Mouse (Mus musculus): ENCODE data around the gene Csnk1g1.

DNA sequence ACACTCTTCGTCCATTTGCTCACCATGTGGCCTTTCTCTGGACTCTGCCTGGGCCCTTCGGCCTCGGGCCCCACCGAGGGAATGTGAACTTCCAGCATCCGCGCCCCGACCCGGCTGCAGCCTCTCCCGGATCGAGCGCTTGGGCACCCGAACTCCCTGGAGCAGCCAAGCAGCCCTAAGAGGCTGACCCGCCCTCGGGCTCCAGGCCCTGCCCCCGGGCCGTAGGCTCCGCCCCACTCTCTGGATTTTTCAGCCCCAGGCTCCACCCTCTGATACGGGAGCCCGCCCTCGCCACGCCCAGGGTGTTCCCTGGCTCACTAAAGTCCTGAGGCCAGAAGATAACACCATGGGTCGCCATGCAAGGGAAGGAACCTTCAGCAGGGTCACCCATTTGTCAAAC, 160.9 kb downstream of the Csnk1g1 start, which contains the start of gene Snx22:
- no peak for TF ChIP-seq CTCF (IDR thresholded peaks at IDR 0.05; ENCODE audit: extremely low read depth, insufficient read depth, insufficient read length, insufficient replicate concordance)
- TF ChIP-seq POLR2A (IDR thresholded peaks at IDR 0.05; ENCODE audit: low read depth, low read length) = no peak
